Mouse (Mus musculus) forebrain, embryonic 16.5 days (tissue): ENCODE measurements around the gene Sugct. TPM values are rescaled to one million over a fixed set of nuclear protein-coding genes. Genes with fewer than 3 reads are reported as not detected.
A peak's percentile ranks its signal among the peaks of the same experiment; 100 is the strongest.

Source experiments
- ATAC-seq: fragments of 200-750 bp; cut with Nextera tagmentation; 2 replicates; pipeline ENCODE4 v1.8.0; 2017; ENCODE audit warnings: mild to moderate bottlenecking, moderate library complexity
- H3K27ac ChIP-seq: fragments of 300-500 bp; sonication (generic); 2 replicates; pipeline ENCODE4 v1.5.1; 2014; ENCODE audit warnings: low read length, control low read depth
- H3K27me3 ChIP-seq: fragments of 300-500 bp; sonication (generic); replicated peaks from 2 replicates; pipeline ENCODE4 v1.6.1; 2014; ENCODE audit warnings: low read length; ENCODE audit not compliant: control insufficient read depth, insufficient read depth
- H3K36me3 ChIP-seq: fragments of 300-500 bp; sonication (generic); 2 replicates; pipeline ENCODE4 v1.6.1; 2014; ENCODE audit not compliant: control insufficient read depth, insufficient read depth
- H3K4me1 ChIP-seq: fragments of 300-500 bp; sonication (generic); replicated peaks from 2 replicates; pipeline ENCODE4 v1.6.1; 2014; ENCODE audit warnings: low read length; ENCODE audit not compliant: control insufficient read depth, insufficient read depth
- H3K4me2 ChIP-seq: fragments of 300-500 bp; sonication (generic); 2 replicates; pipeline ENCODE4 v1.6.1; 2014; ENCODE audit warnings: mild to moderate bottlenecking, low read length, control low read depth
- H3K4me3 ChIP-seq: fragments of 300-500 bp; sonication (generic); replicated peaks from 2 replicates; pipeline ENCODE4 v1.5.1; 2014; ENCODE audit warnings: mild to moderate bottlenecking, low read length, control low read depth
- H3K9ac ChIP-seq: fragments of 300-500 bp; sonication (generic); replicated peaks from 2 replicates; pipeline ENCODE4 v1.6.1; 2014; ENCODE audit warnings: low read depth, low read length, control low read depth
- H3K9me3 ChIP-seq: fragments of 300-500 bp; sonication (generic); 2 replicates; pipeline ENCODE4 v1.6.1; 2016; ENCODE audit warnings: low read length; ENCODE audit not compliant: control insufficient read depth
- WGBS: fragments of 180-500 bp; shearing (Covaris S2); extraction: QIAGEN DNeasy Blood & Tissue Kit; methylation state at CpG from one replicate; pipeline ENCODE4 v1.1.7; 2014; 5-methylcytosine and 5-hydroxymethylcytosine counted together
- polyA plus RNA-seq: library from polyadenylated mRNA; unstranded; fragments of >200 nt; fragmentation: Nextera tagmentation; extraction: Ambion mirVana; gene quantifications from 2 replicates; pipeline ENCODE4 v1.2.1, GENCODE M21; 2015

The Sugct gene
- polyA plus RNA-seq, 1 experiment from 2014 or later: 2.4 TPM

GRCm38 (mm10) chr13:17342836-17343235 lies 352.5 kb downstream of the Sugct start:
- WGBS: 85% methylated on average over 8 of the region's 8 CpGs
- Histone ChIP-seq H3K27me3 (no peaks in the 10 kb centered on the region), H3K27ac (no peak overlapping the region), H3K9me3 (no peaks in the 10 kb centered on the region), H3K9ac (no peak overlapping the region), H3K4me3 (no peak overlapping the region), H3K4me1 (no peaks in the 10 kb centered on the region), H3K4me2 (no peak overlapping the region), H3K36me3 (no peaks in the 10 kb centered on the region)
- ATAC-seq: no peak

- no peaks in the 10 kb centered on the region for H3K36me3 ChIP-seq
- 85% methylated on average over 4 of the region's 4 CpGs for whole genome bisulfite sequencing
- H3K27ac ChIP-seq: no peak overlapping the region
- no peak for ATAC-seq
- no peaks in the 10 kb centered on the region for H3K27me3 ChIP-seq
- H3K9me3 ChIP-seq: no peaks in the 10 kb centered on the region
- H3K9ac ChIP-seq: no peak overlapping the region
- no peaks in the 10 kb centered on the region for H3K4me1 ChIP-seq
- H3K4me2 ChIP-seq: no peak overlapping the region
- no peak overlapping the region for H3K4me3 ChIP-seq
Observed at GRCm38 (mm10) chr13:17335885-17336540, 359.3 kb downstream of the Sugct start.

DNA sequence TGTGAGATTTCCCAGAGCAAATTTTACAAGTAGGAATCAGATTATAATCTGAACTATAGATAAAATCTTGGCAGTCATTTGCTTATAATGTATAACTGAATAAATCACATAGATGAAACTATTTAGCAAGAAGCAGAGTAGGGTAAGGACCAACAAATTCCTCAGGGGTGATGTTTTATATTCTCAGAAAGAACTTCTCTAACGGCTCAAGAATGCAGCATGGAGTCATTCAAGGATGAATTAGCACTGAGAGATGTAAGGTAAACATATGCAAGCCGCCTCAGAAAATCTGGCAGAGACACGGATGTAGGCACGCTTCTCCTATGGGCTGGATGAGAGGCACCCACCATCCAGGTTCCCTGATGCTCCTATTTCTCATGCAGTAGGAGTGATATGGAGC lies 368.5 kb downstream of the Sugct start:
- no peaks in the 10 kb centered on the region for H3K9me3 ChIP-seq
- ATAC-seq: no peak
- H3K4me2 ChIP-seq: no peak overlapping the region
- no peak overlapping the region for H3K27ac ChIP-seq
- no peaks in the 10 kb centered on the region for H3K27me3 ChIP-seq
- H3K4me1 ChIP-seq: no peaks in the 10 kb centered on the region
- 81% methylated on average over 4 of the region's 4 CpGs for WGBS
- no peaks in the 10 kb centered on the region for H3K36me3 ChIP-seq
- no peak overlapping the region for H3K4me3 ChIP-seq
- no peak overlapping the region for H3K9ac ChIP-seq

DNA sequence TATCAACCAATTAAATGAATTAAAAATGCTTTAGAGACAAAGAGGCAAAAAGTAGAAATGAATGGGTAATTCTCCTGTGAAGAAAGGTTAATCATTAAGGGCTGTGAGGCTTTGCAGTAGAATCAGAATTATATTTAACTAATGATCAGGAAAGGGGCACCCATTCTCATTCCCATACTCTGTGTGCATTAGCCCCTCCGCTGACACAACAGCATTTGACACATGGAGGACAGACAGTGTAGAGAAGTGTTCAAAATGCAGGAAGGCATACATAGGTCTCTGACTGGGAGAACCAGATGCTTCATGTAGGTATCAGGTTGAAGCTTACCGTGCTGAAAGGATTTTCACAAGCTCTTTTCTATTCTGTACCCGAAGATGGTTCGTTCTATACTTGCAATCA lies 393.8 kb downstream of the Sugct start:
- Histone ChIP-seq H3K4me2 (no peak overlapping the region), H3K27me3 (no peaks in the 10 kb centered on the region), H3K9me3 (no peaks in the 10 kb centered on the region), H3K9ac (no peak overlapping the region), H3K27ac (no peak overlapping the region), H3K36me3 (no peaks in the 10 kb centered on the region), H3K4me1 (no peaks in the 10 kb centered on the region), H3K4me3 (no peak overlapping the region)
- no peak for ATAC-seq
- 44% methylated on average over 4 of the region's 4 CpGs for WGBS

- Histone ChIP-seq H3K4me1 (no peaks in the 10 kb centered on the region), H3K4me2 (no peak overlapping the region), H3K36me3 (no peaks in the 10 kb centered on the region), H3K4me3 (no peak overlapping the region), H3K27ac (no peak overlapping the region), H3K27me3 (no peaks in the 10 kb centered on the region), H3K9ac (no peak overlapping the region), H3K9me3 (no peaks in the 10 kb centered on the region)
- ATAC-seq: peak; percentile 74
- 45% methylated on average over 1 of the region's 1 CpGs for WGBS
Observed at GRCm38 (mm10) chr13:17297462-17298005, 397.8 kb downstream of the Sugct start.

DNA sequence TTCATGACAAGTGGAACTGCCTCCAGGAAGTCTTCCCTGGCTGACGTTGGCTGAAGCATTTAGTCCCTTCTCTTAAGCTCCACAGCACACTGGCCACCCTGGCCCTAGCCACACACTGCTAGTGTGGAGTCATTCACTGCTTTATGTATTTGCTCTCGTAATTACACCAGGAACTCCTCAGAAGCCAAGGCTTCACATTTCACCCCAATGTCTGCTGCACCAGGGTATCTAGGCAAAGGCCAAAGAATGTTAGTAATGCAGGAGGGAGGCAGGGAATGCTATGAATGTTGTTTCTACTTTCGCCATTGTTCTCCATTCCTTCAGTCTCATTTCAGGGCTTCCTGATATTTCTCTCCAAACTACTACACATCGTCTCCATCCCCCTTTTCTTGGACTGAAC lies 398.4 kb downstream of the Sugct start:
- H3K9me3 ChIP-seq: no peaks in the 10 kb centered on the region
- no peak overlapping the region for H3K4me3 ChIP-seq
- H3K9ac ChIP-seq: no peak overlapping the region
- H3K27me3 ChIP-seq: no peaks in the 10 kb centered on the region
- ATAC-seq: peak; percentile 33
- H3K4me1 ChIP-seq: no peaks in the 10 kb centered on the region
- no peak overlapping the region for H3K4me2 ChIP-seq
- 26% methylated on average over 4 of the region's 4 CpGs for WGBS
- no peaks in the 10 kb centered on the region for H3K36me3 ChIP-seq
- H3K27ac ChIP-seq: no peak overlapping the region

GRCm38 (mm10) chr13:17296460-17296859 lies 398.9 kb downstream of the Sugct start:
- Histone ChIP-seq H3K4me1 (no peaks in the 10 kb centered on the region), H3K27ac (no peak overlapping the region), H3K27me3 (no peaks in the 10 kb centered on the region), H3K4me2 (no peak overlapping the region), H3K36me3 (no peaks in the 10 kb centered on the region), H3K9ac (no peak overlapping the region), H3K9me3 (no peaks in the 10 kb centered on the region), H3K4me3 (no peak overlapping the region)
- WGBS: 29% methylated on average over 3 of the region's 3 CpGs
- no peak for ATAC-seq

DNA sequence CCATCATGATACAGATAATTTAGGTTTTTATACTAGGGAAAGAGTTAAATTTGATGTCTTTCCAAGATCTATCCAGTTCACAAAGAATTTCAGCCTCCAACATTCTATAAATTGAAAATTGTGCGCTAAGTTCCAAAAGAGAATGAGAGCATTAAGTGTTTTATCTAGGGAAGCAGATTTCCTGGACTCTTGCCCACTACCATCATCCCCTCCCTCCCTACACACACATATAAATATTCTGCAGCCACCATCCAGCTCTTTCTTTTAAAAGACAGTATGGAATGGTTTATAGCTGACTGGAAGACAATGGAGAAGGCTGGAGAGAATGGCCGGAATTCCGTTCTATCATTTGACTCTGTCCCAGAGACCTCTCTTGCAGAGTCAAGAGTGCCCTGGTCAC lies 404.3 kb downstream of the Sugct start:
- WGBS: 83% methylated on average over 3 of the region's 3 CpGs
- H3K4me2 ChIP-seq: no peak overlapping the region
- H3K36me3 ChIP-seq: no peaks in the 10 kb centered on the region
- no peaks in the 10 kb centered on the region for H3K4me1 ChIP-seq
- H3K9me3 ChIP-seq: no peaks in the 10 kb centered on the region
- no peak for ATAC-seq
- no peaks in the 10 kb centered on the region for H3K27me3 ChIP-seq
- H3K27ac ChIP-seq: no peak overlapping the region
- H3K9ac ChIP-seq: no peak overlapping the region
- no peak overlapping the region for H3K4me3 ChIP-seq

DNA sequence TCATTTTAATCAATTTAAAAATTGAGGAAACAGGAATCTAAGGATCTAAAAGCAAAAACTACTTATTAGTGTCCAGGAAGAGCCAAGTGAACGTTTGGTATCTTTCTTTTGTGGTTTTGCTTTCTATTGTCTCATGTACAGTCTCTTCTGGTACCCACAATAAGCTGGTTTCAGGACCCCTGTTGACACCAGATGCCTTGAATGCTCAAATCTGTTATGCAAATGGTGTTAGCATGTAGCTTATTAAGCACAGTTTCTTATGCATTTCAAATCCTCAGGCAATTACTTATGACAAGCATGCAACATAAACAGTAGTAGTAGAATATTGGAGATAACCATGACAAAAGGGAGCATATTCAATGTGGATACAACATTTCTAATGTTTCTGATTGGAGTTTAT lies 407.0 kb downstream of the Sugct start:
- H3K27ac ChIP-seq: no peak overlapping the region
- 18% methylated on average over 1 of the region's 1 CpGs for WGBS
- no peaks in the 10 kb centered on the region for H3K36me3 ChIP-seq
- no peak overlapping the region for H3K4me3 ChIP-seq
- no peaks in the 10 kb centered on the region for H3K9me3 ChIP-seq
- ATAC-seq: no peak
- H3K27me3 ChIP-seq: no peaks in the 10 kb centered on the region
- no peaks in the 10 kb centered on the region for H3K4me1 ChIP-seq
- H3K4me2 ChIP-seq: no peak overlapping the region
- H3K9ac ChIP-seq: no peak overlapping the region

DNA sequence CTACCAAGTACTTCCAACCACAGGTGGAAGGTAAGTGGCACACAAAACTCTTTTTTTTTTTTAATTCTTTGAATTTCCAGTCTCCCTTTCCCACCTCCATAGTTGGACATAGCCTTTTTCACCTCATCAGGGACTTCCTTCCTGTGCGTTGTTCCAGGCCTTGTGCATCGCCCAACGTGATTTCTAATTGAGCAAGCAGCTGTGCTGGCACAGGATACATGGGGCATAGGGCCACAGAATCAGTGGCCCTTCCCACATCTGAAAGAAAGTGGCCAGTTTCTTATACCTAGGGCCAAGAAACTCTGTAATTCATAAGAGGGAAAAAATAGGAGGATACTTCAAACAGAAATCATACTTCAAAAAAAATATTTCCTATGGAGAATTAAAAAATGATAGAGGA lies 449.4 kb downstream of the Sugct start:
- whole genome bisulfite sequencing: 87% methylated on average over 3 of the region's 3 CpGs

More for the DNA sequence above, 449.4 kb downstream of the Sugct start:
- no peaks in the 10 kb centered on the region for H3K36me3 ChIP-seq
- H3K27ac ChIP-seq: no peak overlapping the region
- H3K27me3 ChIP-seq: no peaks in the 10 kb centered on the region
- no peaks in the 10 kb centered on the region for H3K9me3 ChIP-seq
- no peak overlapping the region for H3K9ac ChIP-seq
- no peaks in the 10 kb centered on the region for H3K4me1 ChIP-seq
- H3K4me3 ChIP-seq: no peak overlapping the region
- H3K4me2 ChIP-seq: no peak overlapping the region
- no peak for ATAC-seq
